Mouse (Mus musculus) urinary bladder, adult 2 months (tissue): ENCODE results near the gene Mrgbp. TPM values are rescaled to one million over a fixed set of nuclear protein-coding genes. Genes with fewer than 3 reads are reported as not detected.

Experiments
- DNase-seq: peaks from one replicate; pipeline ENCODE4 v3.0.0; 2022; ENCODE audit warnings: low spot score
- polyA plus RNA-seq: library from polyadenylated mRNA; depleted of rRNA; stranded (reverse); fragments of >200 nt; gene quantifications from 2 replicates; pipeline ENCODE4 v1.2.3, GENCODE M21; 2012; rRNA removed

Mrgbp gene
- polyA plus RNA-seq, 1 experiment: 27.0 TPM

GRCm38 (mm10) chr2:180589123-180589831 lies 8.2 kb downstream of the Mrgbp start, which contains the start of gene Ogfr:
Ogfr (plus strand) TSS chr2:180589245.
- DNase-seq: peak; percentile 70

- DNase-seq: no peak
These were observed 16.4 kb downstream of the Mrgbp start, which contains the start of gene Col9a3 for GRCm38 (mm10) chr2:180597490-180597889. Col9a3 (plus strand) TSS chr2:180597790.

GRCm38 (mm10) chr2:180598157-180598705 lies 17.1 kb downstream of the Mrgbp start:
- DNase-seq: no peak

- DNase-seq: no peak
These were observed 19.5 kb downstream of the Mrgbp start for GRCm38 (mm10) chr2:180600569-180601021.

- DNase-seq: no peak
These were observed 23.7 kb downstream of the Mrgbp start for GRCm38 (mm10) chr2:180604781-180605180.

- no peak for DNase-seq
These were observed 29.2 kb downstream of the Mrgbp start for GRCm38 (mm10) chr2:180610283-180610682.

- no peak for DNase-seq
These were observed 30.8 kb downstream of the Mrgbp start for GRCm38 (mm10) chr2:180611882-180612281.

Other genes starting within 250 kb of the Mrgbp start
- gene Gata5, start 246.6 kb upstream of the Mrgbp start, polyA plus RNA-seq: 23.2 and 32.9 TPM in 2 replicates
- 1.6 and 3.3 TPM in 2 replicates for gene Slco4a1, start 125.1 kb upstream of the Mrgbp start, polyA plus RNA-seq
- 0.07 and 0.12 TPM in 2 replicates for gene Ntsr1, start 81.3 kb upstream of the Mrgbp start, polyA plus RNA-seq
- 28.2 and 31.9 TPM in 2 replicates for gene Ogfr, start 7.9 kb downstream of the Mrgbp start, polyA plus RNA-seq
- gene Col9a3, start 16.5 kb downstream of the Mrgbp start, polyA plus RNA-seq: 1.5 and 1.7 TPM in 2 replicates
- 0.37 and 0.62 TPM in 2 replicates for gene Tcfl5, start 61.4 kb downstream of the Mrgbp start, polyA plus RNA-seq
- 24.7 and 25.8 TPM in 2 replicates for gene Dido1, start 128.7 kb downstream of the Mrgbp start, polyA plus RNA-seq
- 59.7 and 64.6 TPM in 2 replicates for gene Gid8, start 128.8 kb downstream of the Mrgbp start, polyA plus RNA-seq
- gene Slc17a9, start 144.0 kb downstream of the Mrgbp start, polyA plus RNA-seq: 4.6 and 5.3 TPM in 2 replicates
- gene Bhlhe23, start 195.6 kb downstream of the Mrgbp start, polyA plus RNA-seq: not detected in 2 replicates